Mouse (Mus musculus): Measurements from ENCODE around the gene Vgll4.

GRCm38 (mm10) chr6:114954496-114954895 is 15.3 kb downstream of the Vgll4 start:
- TF ChIP-seq CTCF (IDR thresholded peaks at IDR 0.05; ENCODE audit: low read depth) (no peak), EP300 (IDR thresholded peaks at IDR 0.05; ENCODE audit: low read depth) (no peak)

Data from liver, embryonic 14.5 days (tissue).